Mouse (Mus musculus): ENCODE measurements around the gene Nepro. TPM values are rescaled to one million over a fixed set of nuclear protein-coding genes. Genes with fewer than 3 reads are reported as not detected.

Nepro gene
- polyA plus RNA-seq, 1 experiment = 4.6 TPM

GRCm38 (mm10) chr16:44779494-44779893 lies 55.4 kb downstream of the Nepro start:
- no peak for TF ChIP-seq POLR2A (IDR thresholded peaks at IDR 0.05; ENCODE audit: borderline replicate concordance, control insufficient read depth, low read depth, low read length)
- TF ChIP-seq CTCF (IDR thresholded peaks at IDR 0.05; ENCODE audit: control insufficient read depth, insufficient read depth, low read length) = no peak
- 44% methylated on average over 5 of the region's 5 CpGs for WGBS
- Histone ChIP-seq H3K4me1 (ENCODE audit: control insufficient read depth, insufficient read depth, low read length) (no peaks in the 10 kb centered on the region; the same call in 1 of the 2 replicates), H3K27ac (ENCODE audit: control insufficient read depth, insufficient read depth, low read depth, low read length, poor library complexity) (no peak overlapping the region), H3K4me3 (replicated peaks; ENCODE audit: control insufficient read depth, low read depth, low read length) (no peak overlapping the region)

- TF ChIP-seq CTCF (IDR thresholded peaks at IDR 0.05; ENCODE audit: control insufficient read depth, insufficient read depth, low read length) (no peak), POLR2A (IDR thresholded peaks at IDR 0.05; ENCODE audit: borderline replicate concordance, control insufficient read depth, low read depth, low read length) (no peak)
- Histone ChIP-seq H3K27ac (ENCODE audit: control insufficient read depth, insufficient read depth, low read depth, low read length, poor library complexity) (no peak overlapping the region), H3K4me1 (ENCODE audit: control insufficient read depth, insufficient read depth, low read length) (no peaks in the 10 kb centered on the region; the same call in 1 of the 2 replicates), H3K4me3 (replicated peaks; ENCODE audit: control insufficient read depth, low read depth, low read length) (no peak overlapping the region)
- 69% methylated on average over 4 of the region's 4 CpGs for WGBS
These were observed 56.6 kb downstream of the Nepro start for GRCm38 (mm10) chr16:44780751-44781150.

Other genes with a start within 250 kb of the Nepro start
- gene Boc, start 165.4 kb upstream of the Nepro start, polyA plus RNA-seq (2011; ENCODE audit: insufficient read depth, insufficient read length, low replicate concordance, missing spikeins) = not detected in 2 replicates
- 4.4 and 8.4 TPM in 2 replicates for gene Gtpbp8, start 22.1 kb downstream of the Nepro start, polyA plus RNA-seq (2011; ENCODE audit: insufficient read depth, insufficient read length, low replicate concordance, missing spikeins)
- gene Cd200r1, start 41.4 kb downstream of the Nepro start, polyA plus RNA-seq (2011; ENCODE audit: insufficient read depth, insufficient read length, low replicate concordance, missing spikeins) = 1.6 and 5.3 TPM in 2 replicates
- 1.2 TPM in 1 of 2 replicates, not detected in the other for gene Cd200r4, start 87.4 kb downstream of the Nepro start, polyA plus RNA-seq (2011; ENCODE audit: insufficient read depth, insufficient read length, low replicate concordance, missing spikeins)
- gene Cd200r2, start 142.8 kb downstream of the Nepro start, polyA plus RNA-seq (2011; ENCODE audit: insufficient read depth, insufficient read length, low replicate concordance, missing spikeins) = not detected in 2 replicates
- 4.6 TPM in 1 of 2 replicates, not detected in the other for gene Cd200r3, start 219.4 kb downstream of the Nepro start, polyA plus RNA-seq (2011; ENCODE audit: insufficient read depth, insufficient read length, low replicate concordance, missing spikeins)